Mouse (Mus musculus): ENCODE data around the gene Hmgcr.
A peak's percentile ranks its signal among the peaks of the same experiment; 100 is the strongest.

The Hmgcr gene

DNA sequence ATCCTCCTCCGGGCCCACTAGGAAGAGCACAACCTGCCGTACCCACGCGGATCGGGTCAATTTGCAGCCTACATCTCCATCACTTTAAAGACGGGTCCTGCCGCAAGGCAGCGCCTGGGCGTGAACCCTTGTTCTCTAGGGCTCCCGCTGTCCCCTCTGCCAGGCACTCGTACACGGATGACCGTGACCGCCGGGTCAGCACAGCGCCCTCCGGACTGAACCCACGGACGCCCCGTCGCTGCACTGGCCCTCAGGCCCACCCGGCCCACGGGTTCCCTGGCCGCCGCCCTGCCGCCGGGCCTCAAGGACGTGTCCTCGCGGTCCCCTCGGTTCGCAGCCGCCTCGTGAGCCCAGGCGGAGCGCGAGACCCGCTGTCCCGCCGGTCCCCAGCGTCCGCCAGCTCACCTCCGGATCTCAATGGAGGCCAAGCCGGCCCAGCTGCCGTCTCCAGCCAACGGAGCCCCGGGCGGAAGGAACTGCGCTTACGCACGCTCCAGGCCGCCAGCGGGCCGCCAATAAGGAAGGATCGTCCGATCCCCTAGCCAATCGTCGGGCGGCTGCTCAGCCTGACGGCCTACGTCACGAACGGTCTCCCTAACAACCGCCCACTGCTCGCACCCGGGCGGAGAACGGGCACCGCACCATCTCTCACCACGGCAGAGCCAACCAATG is at the start of gene Hmgcr:
TSS of gene Hmgcr (minus strand) at position 531 of the 672 bp plus-strand sequence.
- DNase-seq, result peak; percentile 98 to 99

DNA sequence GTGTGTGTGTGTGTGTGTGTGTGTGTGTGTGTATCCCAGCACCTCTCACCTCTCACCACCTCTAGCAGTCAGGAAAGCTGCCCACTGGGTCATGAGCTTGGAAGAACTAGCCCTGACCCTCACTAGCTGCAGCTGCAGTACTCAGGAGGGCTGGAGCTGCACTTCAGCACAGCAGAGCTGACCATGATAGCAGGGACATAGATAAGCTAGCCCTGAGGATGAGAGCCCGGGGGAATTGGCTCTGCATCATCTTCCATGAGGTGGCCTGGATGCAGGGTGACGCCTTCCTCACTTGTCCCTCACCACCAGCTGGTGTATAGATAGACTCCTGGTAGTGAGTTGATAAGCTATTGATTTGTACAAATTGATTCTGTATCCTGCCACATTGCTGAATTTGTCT is 49.3 kb upstream of the Hmgcr start:
- no peak for DNase-seq

DNA sequence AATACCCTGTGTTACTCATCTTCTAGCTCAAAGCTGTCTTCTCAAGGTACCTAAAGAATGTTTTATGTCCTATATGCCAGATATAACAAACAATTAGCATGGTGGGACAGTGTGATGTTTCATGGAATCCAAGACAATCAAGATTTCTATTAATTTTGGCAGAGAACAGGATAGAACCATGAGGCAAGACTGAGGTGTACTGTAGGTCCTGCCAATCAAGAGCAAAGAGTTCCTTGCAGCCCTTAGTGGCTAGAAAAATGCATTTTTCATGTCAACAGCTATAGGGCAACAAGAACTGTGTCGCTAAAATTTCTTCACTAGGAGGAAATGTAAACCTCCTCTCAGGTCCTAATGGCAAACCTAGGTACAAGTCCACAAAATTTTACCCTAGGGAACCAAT is 47.1 kb upstream of the Hmgcr start:
- DNase-seq, result no peak

DNA sequence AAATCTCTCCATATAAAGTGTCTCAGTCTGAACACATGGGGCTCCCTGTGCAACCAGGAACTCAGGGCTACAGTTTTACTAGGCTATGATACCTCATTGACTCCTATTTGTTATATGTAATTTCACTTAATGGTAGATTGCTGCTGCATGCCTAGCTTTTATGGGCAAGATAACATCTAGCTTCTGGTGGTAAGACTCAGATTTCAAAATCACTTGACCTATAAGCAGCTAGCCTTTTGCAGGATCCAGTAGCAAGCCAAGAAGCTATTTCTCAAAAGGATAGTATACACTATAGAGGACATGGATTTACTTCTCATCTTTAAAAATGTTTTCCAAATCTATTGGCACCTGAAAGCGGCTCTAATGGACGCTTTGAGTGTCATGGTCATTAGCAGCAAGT is 45.6 kb upstream of the Hmgcr start:
- DNase-seq, result no peak

DNA sequence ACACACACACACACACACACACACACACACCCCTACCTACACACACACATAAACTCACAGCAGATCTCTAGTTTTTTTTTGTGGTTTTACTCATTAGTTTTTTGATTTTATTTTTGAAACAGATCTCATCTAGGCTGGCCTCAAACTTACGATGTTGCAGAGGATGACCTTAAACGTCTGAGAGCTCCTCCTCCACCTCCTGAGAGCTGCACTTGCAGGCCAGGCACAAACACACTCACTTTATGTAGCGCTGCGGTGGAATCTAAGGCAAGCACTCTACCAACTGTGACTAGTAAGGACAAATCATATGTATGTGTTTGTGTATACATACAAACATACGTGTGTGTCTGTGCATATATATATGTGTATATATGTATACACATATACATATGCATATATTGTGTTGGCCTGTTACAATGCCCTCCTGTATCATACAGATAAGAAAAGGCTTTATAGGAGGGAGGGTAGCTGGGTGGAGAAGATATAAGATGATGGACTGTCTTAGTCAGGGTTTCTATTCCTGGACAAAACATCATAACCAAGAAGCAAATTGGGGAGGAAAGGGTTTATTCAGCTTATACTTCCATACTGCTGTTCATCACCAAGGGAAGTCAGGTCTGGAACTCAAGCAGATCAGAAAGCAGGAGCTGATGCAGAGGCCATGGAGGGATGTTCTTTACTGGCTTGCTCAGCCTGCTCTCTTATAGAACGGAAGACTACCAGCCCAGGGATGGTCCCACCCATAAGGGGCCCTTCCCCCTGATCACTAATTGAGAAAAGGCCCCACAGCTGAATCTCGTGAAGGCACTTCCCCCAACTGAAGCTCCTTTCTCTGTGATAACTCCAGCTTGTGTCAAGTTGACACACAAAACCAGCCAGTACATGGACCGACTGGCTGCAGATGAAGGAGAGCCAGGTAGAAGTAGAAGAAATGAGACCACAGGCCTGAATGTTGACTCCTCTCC is 38.8 kb upstream of the Hmgcr start:
- DNase-seq, result no peak

DNA sequence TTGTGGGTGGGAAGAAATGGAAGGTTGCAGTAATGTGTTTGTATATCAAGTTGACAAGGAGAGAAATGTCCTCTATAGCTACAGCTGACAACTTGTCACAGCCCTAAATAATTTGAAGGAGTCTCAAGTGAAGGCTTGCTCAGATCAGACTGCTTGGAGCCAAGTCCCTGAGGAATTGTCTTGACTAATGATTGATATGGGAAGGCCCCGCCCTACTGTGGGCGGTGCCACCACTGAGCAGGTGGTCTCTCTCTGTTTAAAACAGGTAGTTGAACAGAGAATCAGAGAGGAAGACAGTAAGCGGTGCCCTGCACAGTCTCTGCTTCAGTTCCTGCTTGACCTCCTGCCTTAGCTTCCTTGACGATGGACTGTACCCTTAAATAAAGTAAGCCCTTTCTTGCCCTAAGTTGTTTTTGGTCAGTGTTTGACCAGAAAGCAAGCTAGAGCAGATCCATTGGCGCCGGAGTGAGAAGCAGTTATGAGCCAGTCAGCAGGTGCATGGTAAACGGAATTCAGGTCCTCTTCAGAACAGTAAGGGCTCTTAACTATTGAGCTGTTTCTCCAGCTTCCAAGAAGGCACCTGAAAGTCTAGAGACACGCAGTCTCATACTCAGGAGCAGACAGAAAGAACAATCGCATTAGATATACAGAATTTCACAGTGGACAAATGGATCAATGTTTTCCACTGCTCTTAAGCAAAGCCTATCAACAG is 32.0 kb upstream of the Hmgcr start:
- no peak for DNase-seq

DNA sequence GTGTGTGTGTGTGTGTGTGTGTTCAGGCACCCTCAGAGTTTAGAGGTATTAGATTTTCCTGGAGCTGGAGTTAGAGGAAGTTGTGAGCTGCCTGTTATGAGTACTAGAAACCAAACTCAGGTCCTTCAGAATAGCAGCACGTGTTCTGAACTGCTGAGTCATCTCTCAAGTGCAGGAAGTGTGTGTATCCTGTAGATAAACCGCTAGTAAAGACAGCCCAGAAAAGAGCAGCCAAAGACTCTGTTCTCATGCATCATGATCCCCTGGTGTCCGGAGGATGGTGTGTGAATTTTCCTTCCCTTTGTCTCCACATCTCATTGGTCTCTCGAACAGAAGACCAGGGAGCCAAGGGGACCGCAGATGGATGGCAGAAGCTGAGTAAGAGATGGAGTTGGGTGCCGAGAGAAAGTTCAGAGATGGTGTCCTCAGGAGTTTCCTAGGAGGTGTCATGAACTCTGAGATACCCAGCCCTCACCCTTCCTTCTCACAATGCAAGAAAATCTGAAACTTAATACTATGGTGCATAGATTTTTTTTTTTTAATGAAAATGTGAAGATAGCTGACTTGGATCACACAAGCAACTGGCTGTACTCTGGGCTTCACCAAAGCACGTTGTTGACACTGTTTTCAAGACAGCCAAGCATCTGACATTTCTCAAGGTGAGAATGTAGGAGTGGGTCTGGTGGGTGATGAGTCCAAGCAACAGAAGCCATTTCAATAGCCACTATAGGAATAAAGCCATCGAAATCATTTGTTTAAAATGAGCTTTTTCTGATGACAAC is 27.3 kb upstream of the Hmgcr start:
- DNase-seq, result no peak

DNA sequence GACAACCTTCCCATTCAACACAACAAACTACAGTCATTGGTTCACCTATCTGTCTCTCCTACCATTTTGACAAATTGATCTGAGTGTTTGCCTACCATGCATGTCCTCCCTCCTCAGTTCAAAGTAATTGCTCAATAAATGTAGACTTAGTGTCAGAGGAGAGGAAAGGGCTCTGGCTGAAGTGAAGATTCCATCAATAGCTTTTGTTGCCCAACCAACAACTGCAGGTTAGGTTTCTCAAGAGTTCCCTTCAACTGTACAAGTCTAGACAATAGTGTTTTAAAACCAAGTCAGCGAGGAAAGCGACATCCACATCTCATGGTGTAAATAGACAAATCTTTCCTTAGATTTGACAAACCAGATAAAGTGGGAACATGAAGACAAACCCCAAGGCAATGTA is 24.7 kb upstream of the Hmgcr start:
- no peak for DNase-seq

DNA sequence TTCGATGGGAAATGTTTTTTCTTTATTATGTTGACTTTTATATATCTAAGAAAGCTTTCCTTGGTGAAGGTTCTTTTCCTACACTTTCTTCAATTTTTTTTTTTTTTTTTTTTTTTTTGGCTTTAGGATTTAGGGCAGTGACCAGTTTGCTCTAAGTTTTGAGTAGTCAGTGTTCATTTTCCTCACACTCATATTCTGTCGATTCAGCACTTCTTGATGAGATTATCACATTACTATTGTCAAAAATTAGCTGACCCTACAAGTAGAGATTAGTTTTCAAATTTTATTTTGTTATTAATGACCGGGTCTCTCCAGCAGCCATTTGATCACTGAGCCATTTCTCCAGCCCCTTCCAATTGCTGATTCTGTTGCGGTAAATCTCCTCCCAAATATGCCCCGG is 19.2 kb upstream of the Hmgcr start:
- no peak for DNase-seq

DNA sequence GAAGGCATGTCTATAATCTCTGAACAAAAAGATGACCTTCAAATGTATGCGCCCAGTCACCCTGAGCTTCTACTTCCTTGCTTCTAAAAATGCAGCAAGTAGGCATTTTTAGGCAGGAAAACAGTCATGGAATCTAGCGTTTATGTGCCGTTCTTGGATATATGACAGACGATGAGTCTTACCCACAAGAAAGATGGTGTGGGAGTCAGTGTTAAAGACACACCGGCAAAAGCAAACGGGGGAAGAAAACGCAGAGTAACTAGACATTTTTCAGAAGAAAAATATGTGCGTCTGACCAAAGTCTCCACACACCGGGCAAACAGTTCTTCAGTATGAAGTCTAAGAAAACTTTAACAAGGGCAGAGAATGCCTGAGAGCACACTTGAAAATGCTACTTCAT is 16.5 kb upstream of the Hmgcr start:
- no peak for DNase-seq

DNA sequence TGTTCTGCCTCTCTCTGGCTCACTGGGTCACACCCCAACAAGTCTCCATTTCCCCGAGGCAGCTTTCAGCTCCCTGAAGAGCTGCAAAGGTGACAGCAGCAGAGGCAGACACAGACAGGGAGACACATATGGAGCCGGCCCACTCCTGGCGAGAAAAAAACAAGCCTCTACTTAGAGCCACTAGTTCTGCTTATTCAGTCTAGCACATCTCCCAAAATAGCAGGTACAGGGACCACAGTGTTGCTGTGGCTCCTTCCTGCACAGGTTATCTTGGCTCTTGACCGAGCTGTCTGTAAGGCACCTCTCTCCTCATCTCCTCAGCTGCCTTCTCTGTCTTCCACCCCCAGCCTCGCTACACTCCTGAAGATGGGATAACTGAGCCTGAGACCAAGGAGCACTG is 14.0 kb upstream of the Hmgcr start:
- DNase-seq, result no peak

DNA sequence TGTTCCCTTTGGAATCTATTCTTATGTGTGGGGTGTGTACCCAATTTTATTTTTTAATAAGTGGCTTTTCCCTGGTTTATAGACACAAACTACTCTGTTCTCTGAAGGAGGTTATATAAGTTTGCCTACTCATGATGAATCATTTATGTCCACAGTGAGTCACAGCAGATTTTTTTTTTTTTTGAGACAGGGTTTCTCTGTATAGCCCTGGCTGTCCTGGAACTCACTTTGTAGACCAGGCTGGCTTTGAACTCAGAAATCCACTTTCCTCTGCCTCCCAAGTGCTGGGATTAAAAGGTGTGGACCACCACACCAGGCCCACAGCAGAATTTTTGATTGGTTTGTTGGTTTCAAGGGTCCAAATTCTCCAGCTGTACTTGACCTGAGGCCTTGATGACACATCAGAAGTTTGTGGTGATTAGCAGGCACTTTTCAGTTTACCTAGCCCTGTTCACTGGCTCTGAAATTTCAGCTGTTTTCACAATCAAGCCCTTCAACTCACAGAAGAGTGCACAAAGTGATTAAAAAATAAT is 10.4 kb upstream of the Hmgcr start:
- DNase-seq, result no peak

DNA sequence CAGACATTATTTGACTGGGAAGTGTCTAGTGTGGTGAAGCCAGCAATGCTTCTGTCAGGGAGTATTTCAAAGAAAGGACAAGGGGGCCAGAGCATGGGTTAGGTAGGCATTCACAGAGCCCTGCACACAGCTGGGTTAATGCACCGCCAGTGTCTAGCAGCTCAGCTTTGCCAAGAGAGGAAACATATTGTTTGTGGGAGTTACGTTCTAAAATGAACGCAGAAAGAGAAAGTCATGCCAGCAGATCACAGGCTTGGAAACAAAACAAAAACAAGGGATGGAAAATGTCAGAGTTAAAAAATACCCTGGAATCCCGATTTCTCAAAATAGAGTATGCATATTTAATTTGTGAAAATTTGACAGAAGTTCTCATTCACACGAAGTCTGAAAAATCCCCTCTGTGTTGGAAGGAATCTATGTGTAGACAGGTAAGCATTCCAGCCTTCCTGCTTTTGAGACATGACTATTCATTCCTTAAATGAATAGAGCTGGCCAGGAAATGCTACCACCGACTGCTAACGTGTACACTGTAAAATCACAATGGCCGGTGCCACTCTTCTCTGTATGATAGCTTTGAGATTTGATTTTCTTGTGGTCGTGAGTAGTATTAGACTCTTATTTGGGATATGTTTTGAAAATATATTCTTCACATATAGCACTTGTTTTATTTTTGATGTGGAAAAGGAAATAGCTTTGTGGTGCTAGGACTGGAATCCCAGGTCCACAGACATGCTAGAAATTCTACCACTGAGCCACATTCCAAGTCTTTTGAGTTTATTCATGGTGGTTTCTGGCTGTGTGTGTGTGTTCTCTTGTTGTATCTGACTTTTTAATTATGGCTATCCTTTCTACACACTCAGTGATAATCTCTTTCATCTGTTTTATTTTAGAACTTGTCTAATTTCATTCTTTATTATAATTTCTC is 9.7 kb upstream of the Hmgcr start:
- no peak for DNase-seq

DNA sequence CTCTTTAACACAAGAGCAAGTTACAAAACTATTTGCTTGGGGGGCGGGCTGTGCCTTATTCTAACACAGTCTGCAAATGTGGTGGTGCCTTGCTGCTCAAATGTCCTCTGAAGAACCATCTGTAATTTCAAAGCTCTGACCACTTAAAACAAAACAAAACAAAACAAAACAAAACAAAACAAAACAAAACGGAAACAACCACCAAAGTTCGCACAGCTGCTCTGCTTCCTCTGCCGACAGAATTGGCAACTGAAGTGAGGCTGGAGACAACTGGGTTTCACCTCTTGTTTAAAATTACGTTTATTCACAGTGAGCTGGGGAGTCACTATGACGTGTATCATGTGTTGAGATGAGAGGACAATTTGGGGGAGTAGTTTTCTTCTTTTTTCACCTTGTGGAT is 7.9 kb upstream of the Hmgcr start:
- DNase-seq, result no peak

DNA sequence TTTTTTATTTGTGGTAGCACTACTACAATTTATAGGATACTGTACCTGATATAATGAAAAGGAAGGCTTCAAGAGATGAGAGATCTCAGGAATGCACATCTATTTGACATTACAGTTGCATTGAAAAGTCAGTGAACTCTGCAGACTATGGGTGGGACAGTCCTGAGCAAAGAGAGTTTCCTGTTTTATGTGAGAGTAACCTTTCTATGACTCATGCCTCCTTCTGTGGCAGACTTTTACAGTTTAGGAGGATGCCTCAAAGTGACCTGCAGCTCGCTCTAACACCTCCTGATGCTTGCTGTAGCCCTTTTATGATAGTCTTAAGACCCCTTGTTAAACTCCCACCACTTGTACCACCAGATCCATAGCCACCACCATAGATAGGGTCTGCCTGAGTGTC is 6.3 kb upstream of the Hmgcr start:
- DNase-seq, result no peak

DNA sequence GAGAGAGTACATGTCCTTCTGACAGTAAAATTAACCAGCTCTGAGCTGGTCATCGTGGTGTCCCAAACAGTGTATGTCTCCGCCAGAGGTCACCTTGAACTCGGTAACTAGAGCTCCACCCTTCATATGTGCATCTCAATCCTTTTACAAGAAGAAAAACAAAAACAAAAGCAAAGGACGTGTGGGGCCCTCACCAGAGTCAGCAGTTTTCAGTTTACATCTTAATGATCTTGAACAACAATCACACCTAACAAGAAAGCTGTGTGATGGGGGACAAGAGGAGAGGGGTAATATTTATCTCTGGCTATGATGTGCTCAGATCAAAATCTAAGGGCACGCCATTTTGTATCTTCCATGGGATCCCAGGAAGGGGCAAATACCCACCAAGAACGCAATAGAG is 5.0 kb upstream of the Hmgcr start:
- DNase-seq, result no peak

DNA sequence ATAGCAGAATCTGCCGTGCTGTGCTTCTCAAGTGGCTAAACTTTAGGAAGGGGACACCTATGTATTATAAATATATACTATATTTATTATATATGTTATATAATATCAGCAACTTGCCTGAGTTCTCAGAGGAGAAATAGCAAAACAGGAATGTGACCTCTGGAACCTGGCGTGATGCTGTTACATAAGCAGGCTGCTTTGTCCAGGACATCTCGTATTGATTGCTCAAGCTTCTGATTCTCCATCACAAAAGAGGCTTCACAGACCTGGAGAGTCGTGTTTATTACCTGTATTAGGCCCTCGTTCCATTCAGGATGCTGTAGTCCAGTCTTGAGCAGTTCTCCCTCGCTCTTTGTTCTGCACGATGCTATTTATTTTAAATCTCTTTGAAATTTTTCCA is 3.1 kb upstream of the Hmgcr start:
- DNase-seq, result no peak

DNA sequence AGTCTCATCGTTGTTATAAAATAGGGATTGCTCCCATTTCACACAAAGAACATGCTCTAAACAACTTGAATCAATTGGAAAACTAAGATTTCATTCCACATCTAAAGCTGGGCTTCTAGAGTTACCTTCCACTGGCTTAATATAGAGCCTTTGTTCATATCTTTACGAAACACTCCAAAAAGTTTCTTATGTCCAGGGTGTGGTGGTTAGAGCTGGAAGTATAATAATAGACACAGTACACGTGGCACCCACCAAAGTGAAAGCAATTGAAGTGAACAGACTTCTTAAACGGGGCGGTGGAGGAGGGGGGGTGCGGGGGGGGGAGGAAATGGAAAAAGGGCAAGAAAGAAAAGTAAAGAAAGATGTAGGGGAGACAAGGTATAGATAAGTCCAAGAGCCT is 1.5 kb upstream of the Hmgcr start:
- DNase-seq, result no peak

DNA sequence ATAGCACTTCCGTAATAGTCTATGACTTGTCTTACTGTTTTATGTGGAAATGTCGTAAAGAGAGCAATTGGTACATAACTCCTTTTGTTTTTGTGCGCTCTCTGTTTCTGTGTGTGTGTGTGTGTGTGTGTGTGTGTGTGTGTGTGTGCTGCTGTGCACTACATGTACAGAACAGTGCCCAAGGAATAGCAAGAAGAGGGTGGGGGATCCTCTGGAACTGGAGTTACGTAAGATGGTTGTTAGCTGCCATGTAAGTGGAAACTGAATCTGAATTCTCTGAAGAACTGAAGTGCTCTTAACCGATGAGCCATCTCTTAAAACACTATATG is 1.1 kb upstream of the Hmgcr start:
- DNase-seq, result no peak

DNA sequence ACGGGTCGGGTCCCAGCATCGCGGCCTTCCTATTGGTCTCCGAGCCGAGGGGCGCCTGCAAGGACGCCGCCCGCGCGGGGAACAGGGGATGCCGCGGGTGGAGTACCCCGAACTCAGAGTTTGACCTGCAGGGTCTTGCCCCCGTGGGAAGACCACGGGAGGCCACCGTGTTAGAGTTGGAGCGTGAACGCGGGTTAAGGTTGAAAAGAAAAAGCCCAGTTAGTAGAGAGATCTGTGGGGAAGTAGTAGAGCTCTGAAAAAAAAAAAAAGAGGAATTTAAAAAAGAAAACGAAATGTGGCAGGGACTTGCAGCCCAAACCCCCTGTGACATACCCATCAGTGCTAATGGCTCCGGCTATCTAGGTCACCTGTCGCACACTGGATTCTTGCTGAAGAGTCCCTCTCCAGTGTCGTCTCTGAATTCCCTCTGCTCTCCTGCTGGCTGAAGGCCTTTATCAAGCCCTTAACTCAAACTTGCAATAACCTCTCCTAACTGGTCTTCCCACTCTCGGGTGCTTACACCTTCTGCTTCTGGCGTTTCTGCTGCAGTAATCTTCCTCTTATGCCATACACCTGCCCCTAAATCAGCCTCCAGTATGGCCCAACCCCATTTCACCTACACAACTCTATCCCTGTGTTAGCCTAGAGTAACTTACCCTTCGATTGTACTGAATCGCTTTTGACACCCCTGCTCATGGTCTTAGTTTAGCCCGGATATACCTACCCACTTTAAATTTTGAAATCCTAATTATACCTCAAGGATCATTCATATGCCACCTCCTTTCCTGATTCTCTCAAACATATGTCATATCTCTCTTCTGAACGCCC is 556 bp upstream of the Hmgcr start:
- no peak for DNase-seq

DNA sequence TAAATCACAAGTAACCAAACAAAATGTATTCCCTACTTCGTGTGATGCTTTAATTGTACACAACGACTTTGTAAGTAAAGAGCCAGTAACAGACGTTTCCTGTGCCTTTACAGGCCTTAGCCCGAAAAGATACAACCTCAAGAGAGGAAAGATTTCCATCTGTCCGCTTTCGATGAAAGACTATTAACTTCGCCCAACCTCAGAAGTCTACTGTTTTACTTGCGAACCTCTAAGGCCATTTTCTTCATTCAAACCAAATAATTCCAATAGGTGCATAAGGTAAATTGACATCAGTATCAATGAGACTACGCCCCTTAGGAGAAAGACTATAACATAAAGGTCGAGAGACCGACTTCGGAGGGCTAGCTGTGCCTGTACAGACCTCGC is 724 bp downstream of the Hmgcr start:
- DNase-seq, result no peak

Data from cerebellum, postnatal 10 days (tissue).